Mouse (Mus musculus) kidney, postnatal 0 days (tissue): ENCODE measurements at regions not wholly inside any gene's neighbourhood (a gene's known extent, or its start where the extent isn't known, plus 50 kb on each side); places are given as distances from the start of the nearest gene placed in this dataset.
A peak's percentile ranks its signal among the peaks of the same experiment; 100 is the strongest.
"Not testable (repeated sequence)": the region's sequence is repeated elsewhere in the genome, so short reads cannot be mapped to it uniquely, and the experiment has no call there.

Experiments
- ATAC-seq: fragments of 200-750 bp; cut with Nextera tagmentation; replicated peaks from 2 replicates; pipeline ENCODE4 v1.8.0; 2017; ENCODE audit warnings: low read depth, moderate number of reproducible peaks, moderate TSS enrichment, moderate library complexity; ENCODE audit not compliant: low FRiP score
- DNase-seq: peaks from one replicate; pipeline ENCODE4 v3.0.0-alpha.2; 2016; ENCODE audit warnings: low spot score
- H3K27ac ChIP-seq: fragments of 300-500 bp; sonication (generic); 2 replicates; pipeline ENCODE4 v1.5.1; 2014; ENCODE audit warnings: mild to moderate bottlenecking
- H3K27me3 ChIP-seq: fragments of 300-500 bp; sonication (generic); 2 replicates; pipeline ENCODE4 v1.6.1; 2014; ENCODE audit warnings: low read length, mixed read lengths; ENCODE audit not compliant: insufficient read depth
- H3K36me3 ChIP-seq: fragments of 300-500 bp; sonication (generic); 2 replicates; pipeline ENCODE4 v1.6.1; 2014; ENCODE audit warnings: low read length, mixed read lengths; ENCODE audit not compliant: insufficient read depth
- H3K4me1 ChIP-seq: fragments of 300-500 bp; sonication (generic); replicated peaks from 2 replicates; pipeline ENCODE4 v1.6.1; 2014; ENCODE audit warnings: antibody characterized with exemption, low read length, mixed read lengths; ENCODE audit not compliant: insufficient read depth
- H3K4me2 ChIP-seq: fragments of 300-500 bp; sonication (generic); 2 replicates; pipeline ENCODE4 v1.6.1; 2014; ENCODE audit warnings: mild to moderate bottlenecking, low read length, moderate library complexity, mixed read lengths
- H3K4me3 ChIP-seq: fragments of 300-500 bp; sonication (generic); replicated peaks from 2 replicates; pipeline ENCODE4 v1.5.1; 2014; ENCODE audit warnings: low read depth, low read length
- H3K9ac ChIP-seq: fragments of 300-500 bp; sonication (generic); 2 replicates; pipeline ENCODE4 v1.6.1; 2014; ENCODE audit warnings: low read depth, low read length
- H3K9me3 ChIP-seq: fragments of 300-500 bp; sonication (generic); replicated peaks from 2 replicates; pipeline ENCODE4 v1.6.1; 2016; ENCODE audit warnings: low read length, inconsistent platforms, mixed read lengths
- CTCF ChIP-seq: IDR thresholded peaks from 2 replicates; pipeline ENCODE4 v1.5.1; 2016; ENCODE audit warnings: antibody characterized with exemption, low read depth, mild to moderate bottlenecking, moderate library complexity
- WGBS: fragments of 180-500 bp; shearing (Covaris S2); extraction: QIAGEN DNeasy Blood & Tissue Kit; methylation state at CpG from one replicate; pipeline ENCODE4 v1.1.7; 2014; 5-methylcytosine and 5-hydroxymethylcytosine counted together

DNA sequence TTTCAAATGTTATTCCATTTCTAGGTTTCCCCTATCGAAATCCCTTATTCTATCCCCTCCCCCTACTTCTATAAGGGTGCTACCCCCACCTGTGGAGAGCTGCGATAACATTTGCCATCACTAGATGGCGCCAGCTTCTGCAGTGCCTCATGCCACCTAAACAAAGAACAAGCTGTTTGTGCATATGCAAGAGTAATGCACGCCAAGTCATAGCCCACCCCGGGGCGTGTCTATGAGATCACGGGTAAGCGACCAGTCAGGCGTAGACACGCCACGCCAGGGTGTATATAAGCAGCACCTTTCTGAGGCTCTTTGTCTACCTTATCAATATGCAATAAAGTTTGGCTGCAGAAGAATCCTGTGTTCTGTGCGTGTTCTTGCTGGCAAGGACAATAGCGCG, 79.6 kb downstream of the Prl2c2 start:
- WGBS = 89% methylated on average over 14 of the region's 14 CpGs
- TF ChIP-seq CTCF = peak; percentile 6; the same call in 1 of the 2 replicates
- ATAC-seq (peak; percentile 56), DNase-seq (no peak)
- Histone ChIP-seq H3K9me3 (peaks cover 52% of the 10 kb centered on the region), H3K36me3 (no peaks in the 10 kb centered on the region), H3K9ac (no peak overlapping the region), H3K4me2 (no peak overlapping the region), H3K27ac (no peak overlapping the region), H3K4me1 (no peaks in the 10 kb centered on the region), H3K4me3 (no peak overlapping the region), H3K27me3 (no peaks in the 10 kb centered on the region)

DNA sequence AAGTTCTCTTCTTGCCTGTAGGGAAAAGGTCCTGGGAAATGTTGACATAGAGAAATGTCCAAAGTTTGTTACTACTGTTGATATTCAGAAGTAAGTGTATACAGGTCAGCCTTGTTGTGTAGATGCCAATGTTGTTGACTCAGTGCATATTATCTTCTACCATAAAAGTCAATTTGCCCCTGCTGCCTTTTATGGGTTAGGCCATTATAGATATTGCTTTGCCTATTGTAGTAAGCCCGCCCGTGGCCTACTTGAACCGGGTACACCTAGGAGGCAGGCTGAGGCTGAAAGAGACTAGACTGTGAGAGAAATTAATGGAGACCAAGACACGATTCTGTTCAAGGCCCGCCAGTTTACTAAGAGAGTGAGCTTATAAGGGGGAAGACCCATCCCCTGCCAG, 92.3 kb downstream of the Prl2c2 start:
- WGBS = 86% methylated on average over 5 of the region's 5 CpGs
- ATAC-seq (no peak), DNase-seq (no peak)

DNA sequence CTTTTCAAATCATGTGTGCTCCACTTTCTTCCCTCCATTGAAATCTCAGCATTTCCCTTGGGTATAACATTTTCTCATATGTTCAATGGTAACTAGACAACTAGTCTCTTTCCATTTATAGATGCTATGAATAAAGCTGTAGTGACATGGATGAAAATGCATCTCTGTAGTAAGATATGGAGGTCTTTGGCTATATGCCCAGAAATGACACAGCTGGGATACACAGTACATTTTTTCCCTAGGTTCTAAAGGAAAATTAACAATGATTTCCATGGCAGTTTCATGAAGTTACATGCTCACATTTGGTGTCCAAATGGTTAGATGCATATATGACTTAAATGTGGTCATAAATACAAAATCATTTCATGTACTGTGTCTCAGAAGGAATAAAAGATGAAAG, 99.0 kb downstream of the Prl2c2 start:
- ATAC-seq (no peak), DNase-seq (no peak)
- no peak overlapping the region for H3K4me3 ChIP-seq

More for the DNA sequence above, 92.3 kb downstream of the Prl2c2 start:
- H3K9me3 ChIP-seq = peaks cover 24% of the 10 kb centered on the region; the same call in 1 of the 2 replicates
- H3K27ac ChIP-seq = no peak overlapping the region
- no peak overlapping the region for H3K9ac ChIP-seq
- H3K4me2 ChIP-seq = no peak overlapping the region
- no peaks in the 10 kb centered on the region for H3K27me3 ChIP-seq
- H3K36me3 ChIP-seq = no peaks in the 10 kb centered on the region
- no peak for TF ChIP-seq CTCF
- H3K4me3 ChIP-seq = no peak overlapping the region
- H3K4me1 ChIP-seq = no peaks in the 10 kb centered on the region

DNA sequence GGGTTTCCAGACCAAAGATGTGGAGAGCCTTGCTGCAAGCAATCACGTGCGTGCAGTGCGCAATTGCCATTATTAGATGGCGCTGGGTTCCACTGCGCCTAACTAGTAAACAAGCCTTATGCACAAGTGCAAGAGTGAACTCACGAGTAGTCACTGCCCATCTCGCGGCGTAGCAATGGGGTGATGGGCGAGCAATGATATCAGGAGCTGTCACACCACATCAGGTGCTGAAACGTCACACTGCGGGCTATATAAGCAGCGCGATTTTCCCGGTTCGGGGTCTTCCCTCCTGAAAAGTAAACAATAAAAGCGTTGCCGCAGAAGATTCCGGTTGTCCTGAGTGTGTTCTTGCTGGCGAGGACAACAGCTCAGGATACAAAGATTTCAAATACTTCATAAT, 89.8 kb upstream of the Prl2c3 start:
- H3K27me3 ChIP-seq, H3K36me3 ChIP-seq, H3K27ac ChIP-seq, ATAC-seq, H3K4me2 ChIP-seq, H3K9me3 ChIP-seq, H3K4me1 ChIP-seq, H3K9ac ChIP-seq, H3K4me3 ChIP-seq, DNase-seq: not testable (repeated sequence)
- WGBS = 88% methylated on average over 20 of the region's 20 CpGs

More for the DNA sequence above, 99.0 kb downstream of the Prl2c2 start:
- no peaks in the 10 kb centered on the region for H3K27me3 ChIP-seq
- H3K9me3 ChIP-seq = 0 out of 2 replicates have a peak, but pooled peaks cover 14% of the 10 kb centered on the region
- H3K4me1 ChIP-seq = no peaks in the 10 kb centered on the region
- TF ChIP-seq CTCF = no peak
- H3K4me2 ChIP-seq = no peak overlapping the region
- H3K9ac ChIP-seq = no peak overlapping the region
- H3K36me3 ChIP-seq = no peaks in the 10 kb centered on the region
- H3K27ac ChIP-seq = no peak overlapping the region

DNA sequence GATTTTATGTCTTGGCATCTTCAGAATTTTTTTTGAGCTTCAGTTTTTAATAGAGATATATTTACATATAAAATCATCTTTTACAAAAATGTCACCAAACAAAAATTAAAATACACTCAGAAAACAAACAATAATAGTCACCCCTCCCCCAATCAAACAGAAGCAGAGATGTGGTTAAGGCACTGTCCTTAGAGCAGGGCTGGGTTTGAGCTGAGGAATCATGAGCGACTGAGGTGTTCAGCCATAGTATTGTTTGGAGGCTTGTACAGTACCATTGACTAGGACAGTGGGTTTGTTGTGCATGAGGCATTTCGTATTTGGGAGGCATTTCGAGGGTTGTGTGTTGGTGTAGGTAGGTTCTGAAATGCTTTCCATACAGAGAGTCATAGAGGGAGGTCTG, 79.6 kb upstream of the Prl2c3 start:
- H3K9me3 ChIP-seq, H3K4me2 ChIP-seq, ATAC-seq, H3K27ac ChIP-seq, H3K9ac ChIP-seq, H3K36me3 ChIP-seq, H3K4me1 ChIP-seq, DNase-seq, H3K27me3 ChIP-seq, H3K4me3 ChIP-seq: not testable (repeated sequence)
- WGBS = 65% methylated on average over 3 of the region's 3 CpGs

DNA sequence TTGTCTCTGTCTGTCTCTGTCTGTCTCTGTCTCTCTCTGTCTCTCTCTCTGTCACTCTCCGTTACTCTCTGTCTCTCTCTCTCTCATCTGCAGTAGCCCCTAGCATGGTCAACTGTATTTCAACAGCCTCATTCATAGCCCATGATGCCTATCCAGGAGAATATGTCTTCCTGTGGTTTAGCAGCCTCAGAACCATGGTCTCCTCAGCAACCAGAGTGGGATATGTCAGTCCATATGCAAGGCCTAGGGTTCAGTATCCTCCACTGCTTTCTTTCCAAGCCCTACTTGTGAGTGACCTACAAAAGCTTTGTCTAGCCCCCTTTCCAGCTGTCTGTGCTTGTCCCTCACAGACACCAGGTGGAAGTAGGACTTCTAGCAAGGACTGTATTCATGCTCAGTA, 65.1 kb upstream of the Prl2c3 start:
- H3K9ac ChIP-seq, H3K36me3 ChIP-seq, H3K9me3 ChIP-seq, DNase-seq, H3K4me2 ChIP-seq, H3K27ac ChIP-seq, ATAC-seq, H3K27me3 ChIP-seq, H3K4me1 ChIP-seq, H3K4me3 ChIP-seq: not testable (repeated sequence)
- WGBS = 86% methylated on average over 1 of the region's 1 CpGs

DNA sequence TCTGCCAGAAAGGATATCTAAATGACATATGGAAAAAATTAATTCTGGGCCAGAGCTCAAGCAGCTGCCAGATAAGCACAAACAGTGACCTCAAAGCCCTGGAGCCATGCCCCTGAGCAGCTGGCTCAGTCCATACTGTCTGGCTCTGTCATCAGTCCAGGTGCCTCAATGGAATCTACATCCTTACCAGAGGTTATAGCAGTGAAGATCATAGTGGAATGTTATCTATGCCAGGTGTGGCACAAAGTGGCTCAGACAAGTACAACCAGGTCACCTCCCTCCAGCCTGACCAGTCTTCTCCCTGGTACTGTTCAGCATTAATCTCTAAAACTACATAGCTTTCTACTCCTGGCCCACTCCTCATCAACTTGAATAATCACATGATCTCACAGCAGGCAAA, 64.4 kb upstream of the Prl2c3 start:
- ATAC-seq (peak; percentile 47; the same call in 1 of the 2 replicates), DNase-seq (no peak)
- TF ChIP-seq CTCF = no peak
- Histone ChIP-seq H3K27me3 (no peaks in the 10 kb centered on the region), H3K9ac (no peak overlapping the region), H3K27ac (no peak overlapping the region), H3K36me3 (no peaks in the 10 kb centered on the region), H3K4me1 (no peaks in the 10 kb centered on the region), H3K4me2 (no peak overlapping the region), H3K9me3 (no peaks in the 10 kb centered on the region; the same call in 1 of the 2 replicates), H3K4me3 (no peak overlapping the region)

DNA sequence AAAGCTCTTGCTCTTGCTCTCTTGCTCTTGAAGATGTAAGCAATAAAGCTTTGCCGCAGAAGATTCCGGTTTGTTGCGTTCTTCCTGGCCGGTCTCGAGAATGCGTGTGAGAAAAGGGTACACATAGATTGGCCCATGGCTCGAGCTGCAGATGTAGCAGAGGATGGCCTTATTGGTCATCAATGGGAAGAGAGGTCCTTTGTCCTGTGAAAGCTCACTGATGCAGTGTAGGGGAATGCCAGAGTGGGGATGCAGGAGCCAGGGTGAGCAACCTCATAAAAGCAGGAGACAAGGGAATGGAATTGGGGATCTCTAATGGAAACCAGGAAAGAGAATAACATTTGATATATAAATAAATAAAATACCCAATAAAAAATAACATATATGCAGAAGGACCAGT, 63.7 kb upstream of the Prl2c3 start:
- not testable (repeated sequence) for DNase-seq, H3K27ac ChIP-seq, H3K9ac ChIP-seq, H3K9me3 ChIP-seq, H3K4me2 ChIP-seq, H3K36me3 ChIP-seq, H3K4me1 ChIP-seq, H3K4me3 ChIP-seq, H3K27me3 ChIP-seq
- 0 out of 2 replicates have a peak, but pooled peaks have one; percentile 21 for ATAC-seq
- 86% methylated on average over 7 of the region's 7 CpGs for WGBS

DNA sequence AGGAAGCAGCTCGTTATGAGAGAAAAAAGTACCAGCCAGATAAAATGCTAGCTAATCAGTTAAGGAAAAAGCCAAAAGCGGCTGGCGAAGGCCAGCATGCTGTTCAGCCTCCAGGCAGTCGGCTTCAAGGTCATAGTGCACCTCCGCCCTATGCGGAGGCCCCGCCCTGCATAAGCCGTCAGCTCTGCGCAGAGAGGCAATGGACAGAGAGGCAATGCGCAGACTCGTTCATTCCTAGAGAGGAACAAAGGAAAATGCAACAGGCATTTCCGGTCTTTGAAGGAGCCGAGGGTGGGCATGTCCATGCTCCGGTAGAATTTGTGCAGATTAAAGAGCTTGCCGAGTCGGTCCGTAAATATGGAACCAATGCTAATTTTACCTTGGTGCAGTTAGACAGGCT, 61.1 kb upstream of the Prl2c3 start:
- H3K4me2 ChIP-seq = not testable (repeated sequence)
- 97% methylated on average over 15 of the region's 17 CpGs for WGBS

DNA sequence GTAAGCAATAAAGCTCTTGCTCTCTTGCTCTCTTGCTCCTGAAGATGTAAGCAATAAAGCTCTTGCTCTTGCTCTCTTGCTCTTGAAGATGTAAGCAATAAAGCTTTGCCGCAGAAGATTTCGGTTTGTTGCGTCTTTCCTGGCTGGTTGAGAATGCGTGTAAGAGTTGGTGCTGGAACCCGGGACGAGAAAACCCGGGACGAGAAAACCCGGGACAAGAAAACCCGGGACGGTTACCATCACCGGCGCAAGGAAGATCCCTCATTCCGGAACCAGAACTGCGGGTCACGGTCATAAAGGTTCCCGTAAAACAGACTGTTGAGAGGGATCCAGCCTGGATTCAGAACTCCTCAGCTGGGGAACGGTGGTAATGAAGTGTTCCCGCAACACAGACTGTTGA, 60.1 kb upstream of the Prl2c3 start:
- H3K4me3 ChIP-seq, H3K36me3 ChIP-seq, H3K9ac ChIP-seq, ATAC-seq, H3K27ac ChIP-seq, DNase-seq, H3K4me2 ChIP-seq, H3K4me1 ChIP-seq, H3K27me3 ChIP-seq: not testable (repeated sequence)
- peaks cover 11% of the 10 kb centered on the region; the same call in 1 of the 2 replicates for H3K9me3 ChIP-seq
- 95% methylated on average over 19 of the region's 19 CpGs for WGBS

More for the DNA sequence above, 61.1 kb upstream of the Prl2c3 start:
- not testable (repeated sequence) for H3K9ac ChIP-seq, H3K27ac ChIP-seq, H3K36me3 ChIP-seq, DNase-seq, H3K4me1 ChIP-seq, ATAC-seq, H3K4me3 ChIP-seq, H3K27me3 ChIP-seq
- H3K9me3 ChIP-seq = peaks cover 11% of the 10 kb centered on the region; the same call in 1 of the 2 replicates
